10 mouse cellular contexts compared by ENCODE assay signal in the genomic region with DNA sequence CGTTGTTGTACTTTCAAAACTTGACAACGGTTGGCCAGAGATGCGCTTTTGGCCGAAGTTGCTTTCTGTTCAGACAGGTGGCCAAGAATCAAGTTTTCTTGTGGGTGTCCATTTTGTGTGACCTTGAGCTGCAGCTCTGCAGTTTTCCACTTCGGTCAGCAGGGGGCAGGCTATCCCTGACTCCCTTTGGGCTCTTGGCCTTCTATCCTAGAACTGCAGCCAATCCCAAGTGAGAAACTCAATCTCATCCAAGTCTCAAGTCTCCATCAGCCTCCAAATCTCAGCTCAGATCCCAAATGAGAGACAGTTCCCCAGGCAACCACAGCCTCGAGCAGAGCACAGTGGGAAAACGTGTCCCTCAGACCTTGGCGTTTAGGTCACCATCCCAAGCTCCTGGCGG. TPM values are rescaled to one million over a fixed set of nuclear protein-coding genes. Genes with fewer than 3 reads are reported as not detected.
DNase-seq lines count a peak whose midpoint lies in the region; ATAC-seq and TF ChIP-seq lines count a peak whose summit lies in the region.
"Had no signal": no experiment of that assay in that cellular context is flagged by ENCODE, and none has a peak within 500 bp of the region (broad histone marks: within the 10 kb centered on the region; RNA-seq: fewer than 3 reads in every experiment).

No protein-coding gene starts in this region.

- WGBS in intestine, postnatal 0 days, result 73% methylated on average over 9 of the region's 9 CpGs
- 76% methylated on average over 9 of the region's 9 CpGs for WGBS in intestine, embryonic 16.5 days

- peak; percentile 43; the same call in 1 of the 2 replicates for ATAC-seq in intestine, postnatal 0 days
- no peak for ATAC-seq in intestine, embryonic 16.5 days
- peak; percentile 55 for ATAC-seq in granulocyte monocyte progenitor cell, adult 5-6 weeks (replicated peaks; ENCODE audit: poor library complexity, severe bottlenecking)
- peak; percentile 56; the same call in 1 of the 2 replicates for ATAC-seq in monocyte, adult 5-6 weeks (replicated peaks; ENCODE audit: insufficient number of reproducible peaks, low FRiP score, low TSS enrichment, poor library complexity, severe bottlenecking)

- DNase-seq in R1 (ENCODE audit: low read depth, low spot score), result peak; percentile 97
- DNase-seq in cerebellum, postnatal 14 days, result peak; percentile 87 to 88
- peak; percentile 61 for DNase-seq in left cerebral cortex, adult 11 months (ENCODE audit: low spot score)
- DNase-seq in thymus, postnatal 10 days (ENCODE audit: low spot score in 2 of 2), result peak; percentile 4 to 15

- H3K27ac ChIP-seq in intestine, postnatal 0 days (ENCODE audit: low read depth, low read length), result no peak overlapping the region
- no peak overlapping the region for H3K27ac ChIP-seq in intestine, embryonic 16.5 days (ENCODE audit: low read length)
- H3K27ac ChIP-seq: embryonic facial prominence, embryonic 15.5 days; neural tube, embryonic 13.5 days had no signal

- H3K9me3 ChIP-seq in intestine, postnatal 0 days (ENCODE audit: control insufficient read depth), result no peaks in the 10 kb centered on the region
- H3K9me3 ChIP-seq in intestine, embryonic 16.5 days (ENCODE audit: control insufficient read depth, low read length), result no peaks in the 10 kb centered on the region
- H3K9me3 ChIP-seq: embryonic facial prominence, embryonic 15.5 days; neural tube, embryonic 13.5 days had no signal

- H3K36me3 ChIP-seq in intestine, postnatal 0 days (ENCODE audit: control insufficient read depth, insufficient read depth), result peaks cover 4% of the 10 kb centered on the region; the same call in 1 of the 2 replicates
- 0 out of 2 replicates have a peak, but pooled peaks cover 4% of the 10 kb centered on the region for H3K36me3 ChIP-seq in intestine, embryonic 16.5 days (ENCODE audit: control insufficient read depth, insufficient read depth, low read length)

- no peak overlapping the region for H3K4me2 ChIP-seq in intestine, postnatal 0 days (replicated peaks; ENCODE audit: low read depth)
- H3K4me2 ChIP-seq in intestine, embryonic 16.5 days (ENCODE audit: low read depth, low read length), result no peak overlapping the region
- H3K4me2 ChIP-seq: embryonic facial prominence, embryonic 15.5 days; neural tube, embryonic 13.5 days had no signal

- TF ChIP-seq CTCF in intestine, postnatal 0 days (IDR thresholded peaks at IDR 0.05; ENCODE audit: low read depth), result peak; percentile 86

- H3K27me3 ChIP-seq in intestine, postnatal 0 days (replicated peaks; ENCODE audit: control insufficient read depth, insufficient read depth, low read length), result no peaks in the 10 kb centered on the region
- H3K27me3 ChIP-seq in intestine, embryonic 16.5 days (replicated peaks; ENCODE audit: control insufficient read depth, insufficient read depth, low read length), result no peaks in the 10 kb centered on the region
- H3K27me3 ChIP-seq: embryonic facial prominence, embryonic 15.5 days; neural tube, embryonic 13.5 days had no signal

- no peaks in the 10 kb centered on the region for H3K4me1 ChIP-seq in intestine, postnatal 0 days (replicated peaks; ENCODE audit: control insufficient read depth, insufficient read depth, low read length)
- H3K4me1 ChIP-seq in intestine, embryonic 16.5 days (ENCODE audit: control insufficient read depth, insufficient read depth, low read length), result no peaks in the 10 kb centered on the region
- H3K4me1 ChIP-seq: neural tube, embryonic 13.5 days had no signal

- H3K4me3 ChIP-seq in intestine, postnatal 0 days (ENCODE audit: low read depth, low read length), result no peak overlapping the region
- H3K4me3 ChIP-seq in intestine, embryonic 16.5 days (ENCODE audit: low read length), result no peak overlapping the region
- H3K4me3 ChIP-seq: embryonic facial prominence, embryonic 15.5 days; neural tube, embryonic 13.5 days had no signal

- H3K9ac ChIP-seq in intestine, postnatal 0 days (ENCODE audit: low read depth, low read length), result no peak overlapping the region
- H3K9ac ChIP-seq in intestine, embryonic 16.5 days (ENCODE audit: low read depth, low read length), result no peak overlapping the region
- H3K9ac ChIP-seq: embryonic facial prominence, embryonic 15.5 days; neural tube, embryonic 13.5 days had no signal

RNA-seq across cellular contexts. Expression of gene Ip6k2, which starts 30.3 kb away (rescaled TPM):
- 28.1 and 31.4 TPM in 2 replicates for polyA plus RNA-seq in intestine, postnatal 0 days (2015; fragmentation: Nextera tagmentation; extraction: Ambion mirVana)
- 57.2 and 59.4 TPM in 2 replicates for polyA plus RNA-seq in intestine, embryonic 16.5 days (2015; fragmentation: Nextera tagmentation; extraction: Ambion mirVana)
- total RNA-seq in granulocyte monocyte progenitor cell, adult 5-6 weeks (2014; fragmentation: Nextera tagmentation), result 24.3 and 25.5 TPM in 2 replicates
- 34.4 and 35.8 TPM in 2 replicates for total RNA-seq in granulocyte monocyte progenitor cell, adult 5-6 weeks (2017)
- 34.7 to 78.2 TPM (median 74.6 TPM) in 3 replicates for total RNA-seq in monocyte, adult 5-6 weeks (2017)

RNA-seq across cellular contexts. Expression of gene Nckipsd, which starts 54.8 kb away (rescaled TPM):
- 5.4 and 6.8 TPM in 2 replicates for polyA plus RNA-seq in intestine, postnatal 0 days (2015; fragmentation: Nextera tagmentation; extraction: Ambion mirVana)
- polyA plus RNA-seq in intestine, embryonic 16.5 days (2015; fragmentation: Nextera tagmentation; extraction: Ambion mirVana), result 11.3 and 14.5 TPM in 2 replicates
- total RNA-seq in granulocyte monocyte progenitor cell, adult 5-6 weeks (2014; fragmentation: Nextera tagmentation), result 12.2 and 12.8 TPM in 2 replicates
- 4.9 and 9.1 TPM in 2 replicates for total RNA-seq in granulocyte monocyte progenitor cell, adult 5-6 weeks (2017)
- 1.8 to 7.4 TPM (median 4.9 TPM) in 3 replicates for total RNA-seq in monocyte, adult 5-6 weeks (2017)

Comparison
In these comparisons a context has a peak if more than half of its experiments do, and no peak if none do; other contexts are left out.
1. DNase-seq: peak in every context shown above with its lines; median percentile 97 in R1; 88 in cerebellum, postnatal 14 days; 61 in left cerebral cortex, adult 11 months; 10 in thymus, postnatal 10 days.